Mouse (Mus musculus) ES-Bruce4 (cell line): ENCODE results near the gene Aebp1. TPM values are rescaled to one million over a fixed set of nuclear protein-coding genes. Genes with fewer than 3 reads are reported as not detected.
A peak's percentile ranks its signal among the peaks of the same experiment; 100 is the strongest.

Source experiments
- H3K27ac ChIP-seq: 2 replicates; pipeline ENCODE4 v1.5.1; 2012; ENCODE audit warnings: low read length, inconsistent platforms; ENCODE audit not compliant: insufficient read depth
- H3K27me3 ChIP-seq: 2 replicates; pipeline ENCODE4 v1.6.1; 2012; ENCODE audit warnings: mild to moderate bottlenecking, low read length, inconsistent platforms; ENCODE audit not compliant: control insufficient read depth, poor library complexity, insufficient read depth, severe bottlenecking
- H3K36me3 ChIP-seq: 2 replicates; pipeline ENCODE4 v1.6.1; 2012; ENCODE audit warnings: inconsistent platforms, mild to moderate bottlenecking, low read length, moderate library complexity; ENCODE audit not compliant: control insufficient read depth, poor library complexity, insufficient read depth, severe bottlenecking
- H3K4me1 ChIP-seq: one replicate; pipeline ENCODE4 v1.8.1; 2011; ENCODE audit warnings: low read length; ENCODE audit not compliant: control insufficient read depth, insufficient read depth
- H3K4me3 ChIP-seq: 2 replicates; pipeline ENCODE4 v1.5.1; 2011; ENCODE audit warnings: low read depth, mild to moderate bottlenecking, low read length
- H3K9ac ChIP-seq: 2 replicates; pipeline ENCODE4 v1.6.1; 2012; ENCODE audit warnings: low read depth, mild to moderate bottlenecking, inconsistent platforms; ENCODE audit not compliant: poor library complexity, severe bottlenecking
- H3K9me3 ChIP-seq: replicated peaks from 2 replicates; pipeline ENCODE4 v1.6.1; 2012; ENCODE audit warnings: mild to moderate bottlenecking, low read length, inconsistent platforms; ENCODE audit not compliant: control insufficient read depth, poor library complexity, insufficient read depth, severe bottlenecking
- CTCF ChIP-seq: IDR thresholded peaks from one replicate; pipeline ENCODE4 v1.8.1; 2011; ENCODE audit warnings: low read depth, low read length
- EP300 ChIP-seq: IDR thresholded peaks from 2 replicates; pipeline ENCODE4 v1.6.1; 2011; ENCODE audit warnings: low read depth, low read length; ENCODE audit not compliant: insufficient read depth
- POLR2A ChIP-seq: IDR thresholded peaks from one replicate; pipeline ENCODE4 v1.8.1; 2011; ENCODE audit warnings: low read length; ENCODE audit not compliant: insufficient read depth
- polyA plus RNA-seq: library from polyadenylated mRNA; stranded (reverse); fragments of >200 nt; gene quantifications from 2 replicates; pipeline ENCODE4 v1.2.4, GENCODE M21; 2011; ENCODE audit warnings: low read depth; ENCODE audit not compliant: missing spikeins, insufficient read depth, insufficient read length

The Aebp1 gene
- polyA plus RNA-seq = 4.9 and 5.5 TPM in 2 replicates

- Histone ChIP-seq H3K4me1 (no peaks in the 10 kb centered on the region), H3K4me3 (peak within 1 kb of the TSS; percentile 54), H3K9me3 (peaks cover 4% of the 10 kb centered on the region; the same call in 1 of the 2 replicates), H3K9ac (peak within 1 kb of the TSS; percentile 45), H3K27ac (no peak within 1 kb of the TSS), H3K27me3 (peaks cover 2% of the 10 kb centered on the region; the same call in 1 of the 2 replicates), H3K36me3 (no peaks in the 10 kb centered on the region)
- no peak for TF ChIP-seq EP300
- TF ChIP-seq CTCF = no peak
- no peak for TF ChIP-seq POLR2A
Measured at GRCm38 (mm10) chr11:5861678-5862393, at the start of gene Aebp1. Gene Aebp1 (plus strand): TSS chr11:5861947.

- Histone ChIP-seq H3K4me1 (no peaks in the 10 kb centered on the region), H3K27ac (no peak overlapping the region), H3K27me3 (no peaks in the 10 kb centered on the region), H3K36me3 (no peaks in the 10 kb centered on the region), H3K4me3 (no peak overlapping the region), H3K9me3 (peaks cover 12% of the 10 kb centered on the region), H3K9ac (no peak overlapping the region)
- TF ChIP-seq POLR2A (no peak), CTCF (no peak), EP300 (no peak)
Measured at GRCm38 (mm10) chr11:5813381-5813780, 48.4 kb upstream of the Aebp1 start.

GRCm38 (mm10) chr11:5819223-5819622 lies 42.5 kb upstream of the Aebp1 start:
- no peaks in the 10 kb centered on the region for H3K27me3 ChIP-seq
- H3K4me3 ChIP-seq = no peak overlapping the region
- H3K27ac ChIP-seq = no peak overlapping the region
- H3K9ac ChIP-seq = no peak overlapping the region
- no peaks in the 10 kb centered on the region for H3K36me3 ChIP-seq
- TF ChIP-seq CTCF (no peak), EP300 (no peak), POLR2A (no peak)
- H3K4me1 ChIP-seq = no peaks in the 10 kb centered on the region
- no peaks in the 10 kb centered on the region for H3K9me3 ChIP-seq

GRCm38 (mm10) chr11:5825432-5825831 lies 36.3 kb upstream of the Aebp1 start:
- Histone ChIP-seq H3K4me1 (no peaks in the 10 kb centered on the region), H3K9me3 (no peaks in the 10 kb centered on the region), H3K36me3 (0 out of 2 replicates have a peak, but pooled peaks cover 2% of the 10 kb centered on the region), H3K4me3 (no peak overlapping the region), H3K27ac (no peak overlapping the region), H3K9ac (no peak overlapping the region), H3K27me3 (no peaks in the 10 kb centered on the region)
- no peak for TF ChIP-seq EP300
- no peak for TF ChIP-seq POLR2A
- TF ChIP-seq CTCF = no peak

- no peaks in the 10 kb centered on the region for H3K9me3 ChIP-seq
- H3K27ac ChIP-seq = no peak overlapping the region
- H3K27me3 ChIP-seq = no peaks in the 10 kb centered on the region
- TF ChIP-seq POLR2A = no peak
- TF ChIP-seq CTCF = no peak
- no peak overlapping the region for H3K4me3 ChIP-seq
- H3K36me3 ChIP-seq = 0 out of 2 replicates have a peak, but pooled peaks cover 8% of the 10 kb centered on the region
- no peak overlapping the region for H3K9ac ChIP-seq
- H3K4me1 ChIP-seq = no peaks in the 10 kb centered on the region
Measured at GRCm38 (mm10) chr11:5827931-5828330, 33.8 kb upstream of the Aebp1 start.

GRCm38 (mm10) chr11:5828509-5829191 lies 33.1 kb upstream of the Aebp1 start:
- Histone ChIP-seq H3K27me3 (no peaks in the 10 kb centered on the region), H3K36me3 (0 out of 2 replicates have a peak, but pooled peaks cover 8% of the 10 kb centered on the region), H3K9ac (no peak overlapping the region), H3K9me3 (no peaks in the 10 kb centered on the region), H3K27ac (no peak overlapping the region), H3K4me3 (no peak overlapping the region), H3K4me1 (no peaks in the 10 kb centered on the region)
- no peak for TF ChIP-seq EP300
- no peak for TF ChIP-seq CTCF
- no peak for TF ChIP-seq POLR2A
